Mouse (Mus musculus) embryo, embryonic 10 days (tissue): ENCODE measurements at regions not wholly inside any gene's neighbourhood (a gene's known extent, or its start where the extent isn't known, plus 50 kb on each side); places are given as distances from the start of the nearest gene placed in this dataset.

Experiments
- DNase-seq: peaks from one replicate; pipeline ENCODE4 v3.0.0-alpha.2; 2015; ENCODE audit warnings: low spot score

DNA sequence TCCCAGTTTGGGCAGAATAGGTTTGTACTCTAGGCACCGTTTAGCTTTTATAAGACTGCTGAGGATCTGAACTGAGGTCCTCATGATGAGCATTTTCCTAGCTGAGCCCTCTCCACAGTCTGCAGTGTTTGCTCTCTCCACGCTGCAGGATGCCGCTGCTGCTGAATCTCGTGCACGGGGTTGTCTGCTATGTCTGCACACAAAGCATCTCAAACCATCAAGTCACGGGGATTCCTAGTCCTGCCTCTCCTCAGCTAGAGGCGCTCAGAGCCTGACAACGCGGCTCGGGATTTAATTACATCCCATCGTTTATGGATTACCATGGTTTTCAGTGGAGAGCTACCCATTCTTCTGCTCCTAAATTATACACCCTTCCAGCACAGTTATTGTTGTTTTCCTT is 175.6 kb downstream of the Rnf144b start:
- DNase-seq = no peak

DNA sequence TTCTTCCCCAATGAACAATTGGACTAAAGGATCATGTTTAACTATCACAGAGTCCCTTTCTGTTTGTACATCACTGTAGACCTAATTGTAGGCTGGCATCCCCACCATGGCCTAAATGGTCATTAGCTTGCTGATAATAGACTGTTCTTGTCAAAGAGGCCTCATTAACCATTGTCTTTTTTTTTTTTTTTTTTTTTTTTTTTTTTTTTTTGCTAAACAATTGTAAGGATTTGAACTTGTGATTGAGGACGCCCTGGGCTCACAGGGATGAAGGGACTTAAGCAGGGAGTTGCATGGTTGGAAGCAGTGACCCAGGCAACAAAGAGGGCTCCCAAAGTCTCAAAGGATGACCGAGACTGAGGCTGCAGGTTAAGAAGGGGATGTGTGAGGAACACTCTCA is 178.0 kb downstream of the Rnf144b start:
- DNase-seq = no peak

DNA sequence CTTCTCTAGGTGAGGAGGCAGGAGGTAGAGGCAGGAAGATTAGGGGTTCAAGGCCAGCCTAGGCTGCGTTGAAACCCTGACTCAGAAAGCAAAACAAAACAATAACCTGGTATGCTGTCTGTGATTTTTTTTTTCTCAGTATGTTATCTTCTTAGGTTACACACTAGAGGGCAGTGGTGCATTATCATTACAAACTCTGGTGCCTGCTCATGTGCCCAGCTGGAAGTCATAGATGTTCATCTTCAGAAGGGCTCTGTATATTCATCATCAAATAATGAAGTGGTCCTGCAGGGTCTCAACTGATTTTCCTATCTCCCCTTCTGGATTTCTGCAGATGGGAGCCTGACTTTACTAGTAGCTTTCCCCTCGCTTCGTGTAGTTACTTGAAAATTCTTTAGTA is 178.6 kb downstream of the Rnf144b start:
- peak; percentile 80 for DNase-seq

DNA sequence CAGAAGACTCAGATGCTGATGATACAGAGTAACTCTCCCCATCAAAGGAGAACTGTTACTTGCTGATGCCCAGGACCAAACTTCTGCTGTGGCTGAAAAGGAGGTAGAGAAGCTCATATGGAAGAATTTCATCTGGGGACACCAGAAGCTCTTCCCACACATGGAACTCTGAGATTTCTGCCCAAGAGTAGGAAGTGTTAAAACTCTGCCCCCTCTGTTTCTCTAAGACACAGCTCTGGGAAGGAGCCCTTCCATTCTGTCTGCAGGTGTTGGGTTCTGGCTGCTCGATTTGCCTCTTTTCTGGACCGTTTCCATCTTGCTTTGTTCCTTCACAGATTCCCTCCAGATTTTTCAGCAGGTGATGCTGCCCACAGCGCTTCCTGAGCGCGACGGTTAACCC is 187.0 kb downstream of the Rnf144b start:
- no peak for DNase-seq

DNA sequence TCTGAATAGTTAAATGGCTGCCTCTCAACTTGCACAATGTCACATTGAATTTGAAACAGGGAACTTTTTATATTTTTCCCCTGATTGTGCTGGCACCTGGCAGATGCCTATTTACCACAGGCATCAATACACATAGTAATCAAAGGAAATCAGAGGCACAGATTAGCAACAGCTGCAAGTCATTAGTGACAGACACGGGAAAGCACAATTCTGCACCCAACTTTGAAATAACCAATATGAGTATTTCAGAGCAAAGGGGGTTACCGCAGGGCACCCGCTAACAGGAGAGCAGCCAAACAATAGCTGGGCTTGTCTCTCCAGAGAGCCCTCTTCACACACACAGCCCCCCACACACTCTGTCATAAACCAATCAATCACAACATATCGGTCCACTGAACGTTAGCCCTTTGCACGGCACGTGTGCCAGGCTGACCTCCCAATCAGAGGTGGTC is 188.3 kb downstream of the Rnf144b start:
- peak; percentile 47 for DNase-seq

DNA sequence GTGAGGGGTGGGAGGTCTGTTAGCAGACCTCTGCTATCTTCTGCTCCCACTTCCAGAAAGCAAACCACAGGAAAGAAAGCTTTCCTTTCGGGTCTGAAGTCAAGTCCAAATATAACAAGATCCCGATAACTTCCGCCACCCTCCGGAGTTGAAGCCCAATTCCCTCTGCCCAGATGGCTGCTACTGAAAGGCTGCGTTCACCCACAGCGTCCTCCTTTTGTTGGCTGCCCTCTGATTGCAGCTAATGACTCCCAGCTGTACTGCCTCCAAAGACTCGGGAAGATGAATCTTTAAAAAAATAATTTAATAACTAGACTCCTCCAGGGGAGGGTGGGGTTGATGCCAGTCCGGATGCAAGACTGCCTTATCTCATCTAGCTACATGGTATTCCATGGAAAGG is 197.1 kb downstream of the Rnf144b start:
- no peak for DNase-seq

DNA sequence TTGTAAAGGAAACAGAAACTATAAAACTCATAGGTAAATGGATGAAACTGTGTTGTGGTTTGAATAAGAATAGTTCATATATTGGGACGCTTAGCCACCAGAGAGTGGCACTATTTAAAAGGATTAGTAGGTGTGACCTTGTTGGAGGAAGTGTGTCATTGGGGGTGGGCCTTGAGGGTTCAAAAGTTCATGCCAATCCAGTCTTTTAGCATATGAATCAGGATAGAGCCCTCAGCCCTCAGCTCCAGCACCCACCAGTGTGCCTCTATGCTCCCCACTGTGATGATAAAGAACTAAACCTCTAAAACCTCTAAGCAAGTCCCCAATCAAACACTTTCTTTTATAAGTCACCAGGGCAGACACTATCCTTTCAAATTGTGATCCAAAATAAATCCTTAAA is 199.4 kb downstream of the Rnf144b start:
- no peak for DNase-seq

DNA sequence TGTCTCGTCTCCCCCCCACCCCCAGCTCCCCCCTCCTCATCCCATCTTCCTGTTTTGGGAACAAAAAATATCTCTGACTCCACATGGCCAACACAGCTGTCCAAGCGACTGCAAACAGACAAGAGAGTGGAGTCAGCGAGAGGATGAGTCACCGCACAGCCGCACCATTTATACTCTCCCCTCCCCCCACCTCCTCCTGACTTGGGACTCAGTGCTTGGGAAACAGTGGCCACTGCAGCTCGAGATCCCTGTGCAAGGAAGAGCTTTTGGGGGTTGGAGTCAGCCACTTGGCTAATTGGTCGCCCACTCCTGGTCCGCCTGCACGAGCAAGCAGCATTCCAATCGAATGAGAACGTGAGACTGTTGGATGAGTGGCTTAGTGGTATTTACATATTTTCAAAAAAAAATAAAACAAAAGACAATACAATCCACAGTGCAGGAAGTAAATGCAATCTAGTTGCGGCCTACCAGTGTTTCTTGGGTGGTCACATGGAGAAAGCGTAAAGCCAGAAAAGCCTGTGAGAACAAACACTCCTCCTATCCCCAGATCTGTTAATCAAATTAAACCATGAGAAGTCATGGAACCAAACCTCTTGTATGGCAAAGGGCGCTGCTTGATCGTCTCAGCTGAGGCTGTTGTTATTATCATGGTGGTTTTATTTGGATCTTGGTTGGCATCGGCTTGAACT is 213.7 kb downstream of the Rnf144b start:
- peak; percentile 12 for DNase-seq

DNA sequence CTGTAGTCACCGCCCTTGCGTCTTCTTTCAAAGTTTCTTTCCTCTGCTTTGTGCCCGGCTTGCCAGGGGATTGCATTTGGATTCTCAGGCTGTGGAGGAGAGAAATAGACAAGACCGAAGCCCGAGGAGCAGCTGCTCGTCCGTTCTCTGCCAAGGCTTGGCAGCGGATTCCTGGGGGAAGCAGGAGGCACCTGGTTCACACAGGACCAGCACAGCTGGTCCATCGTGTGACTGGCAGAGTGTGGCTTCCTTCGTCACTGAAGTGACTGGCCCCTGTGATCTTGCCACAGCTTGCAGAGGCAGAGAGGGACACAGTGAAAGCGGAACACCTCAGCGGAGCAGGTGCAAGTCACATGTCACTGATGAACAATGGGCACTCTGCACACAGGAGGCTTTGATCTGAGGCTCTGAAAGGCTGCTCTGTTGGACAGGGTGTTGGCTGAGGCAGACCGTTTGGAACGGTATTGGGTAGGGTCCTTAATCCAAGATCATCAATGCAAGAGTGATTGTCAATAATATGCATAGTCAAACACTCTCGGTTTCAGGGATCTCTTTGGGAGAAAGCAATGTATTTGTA is 214.5 kb downstream of the Rnf144b start:
- no peak for DNase-seq

DNA sequence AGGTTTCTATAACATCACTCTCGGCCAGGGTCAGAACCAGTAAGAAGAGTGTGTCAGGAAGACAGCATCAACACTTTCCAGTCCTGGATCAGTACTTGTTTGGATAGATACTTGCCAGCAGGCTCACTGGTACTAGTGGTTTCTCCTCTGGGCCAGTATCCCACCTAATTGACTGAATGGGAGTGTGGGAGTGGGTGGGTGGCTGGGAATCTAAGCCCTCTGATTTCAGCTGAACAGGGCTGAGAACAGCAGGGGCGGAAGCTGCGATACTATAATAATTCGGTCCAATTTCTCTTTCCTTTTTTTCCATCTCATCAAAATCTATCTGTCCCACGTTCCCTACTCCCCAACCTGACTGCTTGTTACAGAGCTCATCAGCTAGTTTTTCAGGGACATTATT is 217.0 kb downstream of the Rnf144b start:
- no peak for DNase-seq

DNA sequence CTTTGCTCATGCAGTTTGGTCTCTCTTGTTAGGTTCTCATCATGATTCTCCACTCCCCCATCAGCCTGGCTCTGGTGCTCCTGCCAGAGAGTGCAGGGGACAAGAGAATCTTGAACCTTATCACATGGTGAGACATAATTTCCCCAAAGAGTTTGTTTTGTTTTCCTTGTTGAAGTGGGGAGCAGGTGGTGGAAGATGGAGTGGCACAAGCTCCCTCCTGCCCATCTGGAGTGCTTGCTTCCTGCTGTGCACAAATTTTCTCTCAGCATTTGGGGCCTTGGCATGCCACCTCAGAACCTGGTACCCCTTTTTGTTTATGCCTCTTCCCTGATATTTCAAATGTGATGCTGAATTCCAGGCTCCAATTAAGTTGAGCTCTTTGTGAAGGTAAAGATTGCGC is 219.9 kb downstream of the Rnf144b start:
- no peak for DNase-seq

DNA sequence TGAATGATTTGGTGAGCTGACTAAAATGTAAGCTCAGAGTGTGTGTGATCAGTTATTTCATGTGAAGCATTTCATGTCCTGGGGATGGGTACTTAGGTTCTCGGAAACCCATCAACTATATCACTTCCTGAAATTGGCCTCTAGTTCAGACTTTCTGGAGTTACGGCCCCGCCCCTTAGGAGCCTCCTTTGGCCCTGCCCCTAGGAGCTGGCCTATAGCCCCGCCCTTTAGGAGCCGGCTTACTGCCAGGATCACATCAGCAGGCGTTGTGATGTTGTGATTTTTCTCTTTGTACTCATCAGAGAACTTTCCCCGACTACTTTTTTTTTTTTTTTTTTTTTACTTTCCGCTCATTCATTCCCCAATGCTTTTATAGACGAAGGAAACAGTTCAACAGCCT is 223.1 kb downstream of the Rnf144b start:
- DNase-seq = no peak

DNA sequence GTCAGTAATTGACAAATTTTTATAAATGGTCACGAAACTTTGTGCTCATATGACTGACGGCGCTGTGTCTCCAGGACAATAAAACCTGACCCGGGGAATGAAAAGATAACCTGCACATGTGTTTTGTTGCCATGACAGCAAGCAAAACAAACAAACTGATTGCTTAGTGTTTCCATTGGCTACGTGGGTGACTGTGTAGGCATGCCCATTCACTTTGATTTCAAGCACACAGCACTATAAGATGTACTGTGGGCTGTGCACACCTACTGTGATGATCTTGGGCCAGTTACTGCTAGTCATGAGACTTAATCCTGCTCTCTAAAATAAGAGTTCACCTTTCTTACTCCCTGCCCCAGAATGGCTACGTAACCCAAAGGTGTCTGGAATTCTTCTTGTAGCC is 225.4 kb downstream of the Rnf144b start:
- no peak for DNase-seq

DNA sequence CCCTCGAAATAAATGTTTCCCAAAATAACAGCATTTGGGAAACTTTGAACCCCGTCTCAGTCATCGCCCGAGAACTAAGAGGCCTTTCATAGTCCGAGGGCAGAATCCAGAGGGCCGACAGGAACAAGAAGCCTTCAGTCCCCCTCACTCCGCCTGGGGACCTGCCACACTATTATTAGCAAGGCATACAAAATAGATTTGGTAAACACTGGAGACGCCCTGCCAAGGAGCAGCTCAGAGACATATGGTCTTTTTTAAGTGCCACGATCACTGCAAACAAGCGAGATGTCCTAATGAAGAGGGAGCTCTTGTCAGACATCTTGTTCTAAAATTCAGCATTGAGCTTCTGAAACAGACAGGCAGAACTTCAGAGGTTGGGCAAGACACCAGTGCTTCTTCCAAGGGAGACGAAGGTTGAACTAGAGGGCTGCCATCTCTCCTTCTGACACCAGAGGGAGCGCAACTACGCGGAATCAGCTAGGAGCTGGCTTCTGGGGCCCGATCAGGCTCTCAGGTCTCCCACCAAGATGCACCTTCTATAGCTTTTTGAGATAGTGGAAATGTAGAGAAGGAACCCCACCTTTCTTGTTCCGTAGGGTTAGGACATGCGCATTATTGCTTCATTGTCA is 226.2 kb downstream of the Rnf144b start:
- DNase-seq = peak; percentile 89

DNA sequence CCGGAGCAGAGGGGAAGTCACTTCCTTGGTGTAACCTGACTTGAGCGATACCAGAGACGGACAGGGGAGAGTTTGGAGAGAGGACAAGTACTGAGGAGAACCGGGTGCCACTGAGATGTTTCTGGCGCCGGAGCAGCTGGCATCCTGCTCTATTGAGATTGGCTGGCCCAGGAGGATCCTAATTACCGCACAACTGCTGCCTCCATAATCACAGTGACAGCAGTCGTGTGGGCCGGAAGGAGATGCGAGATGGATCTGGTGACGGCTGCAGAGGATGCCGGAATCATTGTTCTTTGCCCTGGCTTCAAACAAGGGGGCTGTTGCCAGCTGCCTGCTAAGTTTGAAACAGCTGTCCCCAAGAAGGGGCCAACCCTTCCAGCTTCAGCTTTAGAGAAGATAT is 232.0 kb downstream of the Rnf144b start:
- no peak for DNase-seq

DNA sequence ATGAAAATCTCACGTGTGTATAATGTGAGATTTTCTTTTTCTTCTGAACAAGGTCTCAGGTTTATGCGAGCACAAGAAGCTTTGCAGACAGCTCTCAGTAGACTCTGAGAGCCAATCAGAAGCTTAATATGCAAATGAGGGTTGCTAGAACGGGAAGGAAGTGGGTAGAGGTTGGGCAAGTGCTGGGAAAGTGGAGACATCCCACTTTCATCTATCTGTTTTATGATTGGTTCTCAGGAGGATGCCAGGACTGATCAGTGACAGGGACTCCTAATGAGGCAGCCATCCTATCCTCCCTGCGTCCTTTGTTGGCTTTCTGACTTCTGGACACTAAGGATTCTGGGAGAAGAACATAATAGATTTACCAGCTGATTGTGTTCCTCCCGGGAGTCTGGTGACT is 232.7 kb downstream of the Rnf144b start:
- DNase-seq = no peak

DNA sequence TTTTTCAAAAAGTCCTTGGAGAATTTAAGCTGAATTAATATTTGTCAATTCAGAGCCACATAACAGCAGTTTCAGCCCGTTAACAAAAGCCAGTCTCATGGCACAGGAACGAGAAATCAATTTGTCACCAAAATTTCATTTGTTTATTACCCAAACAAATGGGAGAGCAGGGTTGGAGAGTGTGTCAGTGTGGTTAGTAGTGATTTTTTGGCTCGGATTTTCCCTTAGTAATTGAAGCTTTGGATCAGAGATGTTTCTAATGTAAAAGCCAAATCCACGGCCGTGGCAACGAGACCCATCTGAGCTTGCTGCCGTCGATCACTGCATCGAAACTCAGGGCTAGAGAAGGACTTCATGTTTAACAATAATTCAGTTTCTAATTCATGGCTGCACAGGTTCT is 236.5 kb downstream of the Rnf144b start:
- no peak for DNase-seq

DNA sequence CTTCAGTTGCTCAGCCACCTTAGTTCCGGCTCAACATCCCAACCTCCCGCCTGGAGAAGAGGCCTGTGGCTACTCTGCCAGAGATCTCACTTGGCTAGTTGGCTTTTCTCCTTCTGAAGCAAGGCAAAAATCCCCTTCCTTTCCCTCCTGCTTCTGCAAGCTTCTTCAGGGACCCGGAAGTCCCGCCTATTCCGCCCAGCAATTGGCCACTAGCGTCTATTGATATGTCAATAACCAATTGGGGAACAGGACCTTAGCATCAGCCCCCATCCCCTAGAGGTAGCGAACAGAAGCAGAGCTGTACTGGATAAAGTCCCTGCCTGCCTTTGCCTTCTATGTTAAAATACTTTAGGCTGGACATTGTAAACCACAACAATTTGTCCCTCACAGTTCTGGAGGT is 243.3 kb downstream of the Rnf144b start:
- peak; percentile 14 for DNase-seq

DNA sequence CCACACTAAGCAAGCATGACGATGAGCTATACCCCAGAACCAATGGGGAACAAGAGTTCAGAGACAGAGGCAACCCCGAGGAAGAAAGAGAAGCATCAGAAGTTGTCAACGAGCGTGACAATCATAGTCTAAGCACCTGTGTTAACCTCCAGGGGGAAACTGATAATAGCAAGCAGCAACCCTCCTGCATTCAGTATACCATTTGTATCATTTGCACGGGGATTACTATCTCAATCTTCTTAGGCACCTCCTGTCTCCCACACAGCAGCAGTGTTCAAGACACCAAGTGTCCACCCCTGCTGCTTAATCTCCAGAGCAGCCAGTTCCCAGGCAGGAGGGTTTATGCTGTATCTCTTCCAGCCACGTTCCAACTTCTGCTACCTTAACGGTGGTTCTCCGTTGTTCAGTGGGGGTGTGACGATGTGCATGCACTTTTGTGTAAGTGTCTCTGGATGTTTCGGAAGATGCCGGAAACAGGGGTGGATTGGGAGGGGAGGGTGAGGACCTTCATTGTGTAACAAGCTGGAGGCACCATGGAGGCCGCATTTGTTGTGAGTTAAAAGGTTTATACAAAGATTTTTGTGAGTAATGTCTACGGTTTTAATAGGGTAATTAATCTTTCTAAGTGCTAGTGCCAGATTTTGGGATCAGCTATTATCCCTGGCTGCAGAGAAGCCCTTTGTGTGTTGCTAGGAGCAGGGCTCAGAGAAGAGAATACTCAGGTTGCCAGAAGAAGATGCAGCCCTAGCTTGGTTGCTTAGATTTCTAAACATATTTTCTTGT is 245.8 kb downstream of the Rnf144b start:
- peak; percentile 31 for DNase-seq

DNA sequence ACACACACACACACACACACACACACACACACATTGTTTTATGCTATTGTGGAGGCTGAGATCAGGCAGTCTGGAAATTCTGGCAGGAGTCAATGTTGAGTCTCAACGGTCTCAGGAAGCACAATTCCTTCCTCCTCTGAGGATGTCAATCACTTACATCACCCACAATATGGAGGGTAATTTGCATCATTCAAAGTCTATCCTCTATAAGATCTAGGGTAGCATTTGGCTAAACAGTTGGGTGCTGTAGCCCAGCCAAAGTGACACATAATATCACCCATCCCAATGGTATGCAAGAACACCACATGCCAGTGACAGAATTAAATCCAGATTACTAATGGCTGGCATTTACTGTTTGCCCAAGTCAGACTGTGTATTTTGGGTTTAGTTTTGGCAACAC is 252.1 kb downstream of the Rnf144b start:
- no peak for DNase-seq

DNA sequence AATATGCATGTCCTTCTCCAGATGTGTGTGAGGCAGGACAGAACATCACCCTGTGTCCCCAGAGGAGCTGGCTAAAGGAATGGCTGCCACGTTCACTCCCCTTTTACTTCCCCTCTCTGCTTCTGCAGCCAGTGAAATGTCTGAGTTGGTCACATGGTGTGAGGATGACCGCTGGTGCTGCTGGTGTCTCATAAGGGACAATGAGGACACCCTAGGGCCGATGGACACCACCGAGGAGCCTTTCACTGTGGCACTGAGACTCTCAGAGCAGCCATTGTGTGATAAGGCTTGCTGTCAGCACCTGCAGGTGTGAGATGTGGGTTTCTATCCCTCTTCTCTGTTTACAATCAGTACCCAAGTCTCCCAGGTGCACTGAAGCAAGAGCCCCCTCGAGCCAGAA is 268.6 kb downstream of the Rnf144b start:
- no peak for DNase-seq

DNA sequence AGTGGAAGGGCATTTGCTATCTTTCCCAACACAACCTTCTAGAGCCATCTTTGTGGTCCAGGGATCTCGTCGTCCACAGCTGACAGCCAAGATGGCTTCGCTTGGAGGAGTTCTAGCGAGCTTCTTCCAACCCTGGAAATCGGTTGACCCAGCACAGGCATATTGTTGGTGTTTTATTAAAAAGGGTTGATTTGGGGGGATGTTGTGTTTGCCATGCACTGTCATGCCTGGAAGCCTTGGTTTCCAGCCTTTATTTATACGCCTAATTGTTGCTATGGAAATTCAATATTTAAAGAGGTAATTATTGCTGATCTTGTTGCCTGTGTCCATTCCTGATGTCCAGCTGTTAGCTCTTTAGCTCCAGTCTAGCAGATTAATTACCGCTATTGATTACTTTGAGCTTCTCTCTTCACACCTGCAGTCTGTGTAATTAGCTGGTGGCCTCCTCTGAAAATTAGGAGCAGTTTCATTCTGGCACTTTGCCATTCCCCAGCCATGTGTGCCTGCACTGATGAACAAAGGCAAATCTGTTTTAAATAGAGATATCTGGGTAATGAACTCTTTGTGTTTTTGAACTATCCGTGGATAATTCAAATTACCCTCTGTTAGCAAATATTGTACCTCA is 275.4 kb downstream of the Rnf144b start:
- DNase-seq = no peak
